Mouse (Mus musculus) spleen, adult 2 months (tissue): ENCODE data around the gene Prrc2c. TPM values are rescaled to one million over a fixed set of nuclear protein-coding genes. Genes with fewer than 3 reads are reported as not detected.

Source experiments
- DNase-seq, 2 experiments: peaks; one replicate each; pipeline versions ENCODE4 v3.0.0 to v3.0.0-alpha.2; 2012 to 2021; ENCODE audit warnings: low spot score in 2 of 2, low read depth in 1 of 2
- H3K27ac ChIP-seq: fragments of 200-500 bp; 2 replicates; pipeline ENCODE4 v1.5.1; 2012; ENCODE audit warnings: low read length, inconsistent platforms; ENCODE audit not compliant: insufficient read depth
- H3K27me3 ChIP-seq: fragments of 200-500 bp; 2 replicates; pipeline ENCODE4 v1.6.1; 2012; ENCODE audit warnings: mild to moderate bottlenecking, moderate library complexity, low read length, inconsistent platforms; ENCODE audit not compliant: control insufficient read depth, insufficient read depth
- H3K36me3 ChIP-seq: fragments of 200-500 bp; 2 replicates; pipeline ENCODE4 v1.6.1; 2012; ENCODE audit warnings: mild to moderate bottlenecking, low read length, inconsistent platforms; ENCODE audit not compliant: control insufficient read depth, insufficient read depth
- H3K4me1 ChIP-seq: fragments of 200-500 bp; 2 replicates; pipeline ENCODE4 v1.6.1; 2011; ENCODE audit warnings: inconsistent platforms; ENCODE audit not compliant: control insufficient read depth, insufficient read depth, insufficient read length
- H3K4me3 ChIP-seq: fragments of 200-500 bp; 2 replicates; pipeline ENCODE4 v1.5.1; 2011; ENCODE audit warnings: mild to moderate bottlenecking, inconsistent platforms; ENCODE audit not compliant: insufficient read depth, insufficient read length; ENCODE audit errors: extremely low read depth
- CTCF ChIP-seq: fragments of 200-500 bp; IDR thresholded peaks from 2 replicates; pipeline ENCODE4 v1.5.1; 2011; ENCODE audit warnings: mild to moderate bottlenecking, inconsistent platforms; ENCODE audit not compliant: insufficient read depth, insufficient read length, insufficient replicate concordance; ENCODE audit errors: extremely low read depth
- POLR2A ChIP-seq: fragments of 200-500 bp; IDR thresholded peaks from 2 replicates; pipeline ENCODE4 v1.6.1; 2011; ENCODE audit warnings: low read depth, low read length, inconsistent platforms
- WGBS: fragments of 180-500 bp; shearing (Covaris S2); methylation state at CpG from one replicate; pipeline ENCODE4 v1.1.7; 2018; 5-methylcytosine and 5-hydroxymethylcytosine counted together
- polyA plus RNA-seq: library from polyadenylated mRNA; depleted of rRNA; stranded (reverse); fragments of >200 nt; gene quantifications from 2 replicates; pipeline ENCODE4 v1.2.3, GENCODE M21; 2012

The Prrc2c gene
- polyA plus RNA-seq, 1 experiment = 43.9 TPM

DNA sequence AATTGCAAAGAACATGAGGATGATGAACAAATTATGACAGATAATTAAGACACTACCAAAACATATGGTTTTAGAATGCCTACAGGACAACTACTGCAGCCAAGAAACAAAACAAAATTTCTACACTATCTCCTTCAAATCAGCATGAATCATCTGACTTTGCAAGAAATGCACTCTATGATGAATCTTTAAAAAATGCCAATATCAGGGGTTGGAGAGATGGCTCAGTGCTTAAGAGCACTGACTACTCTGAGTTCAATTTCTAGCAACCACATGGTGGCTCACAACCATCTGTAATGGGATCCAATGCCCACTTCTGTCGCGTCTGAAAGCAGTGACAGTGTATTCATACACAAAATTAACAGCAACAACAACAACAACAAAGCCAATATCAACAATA lies 46.6 kb downstream of the Prrc2c start:
- DNase-seq = no peak
- Histone ChIP-seq H3K27me3 (no peaks in the 10 kb centered on the region), H3K27ac (no peak overlapping the region), H3K36me3 (peaks cover 42% of the 10 kb centered on the region), H3K4me3 (no peak overlapping the region), H3K4me1 (no peaks in the 10 kb centered on the region)
- WGBS = 88% methylated on average over 2 of the region's 2 CpGs
- no peak for TF ChIP-seq POLR2A
- TF ChIP-seq CTCF = no peak

DNA sequence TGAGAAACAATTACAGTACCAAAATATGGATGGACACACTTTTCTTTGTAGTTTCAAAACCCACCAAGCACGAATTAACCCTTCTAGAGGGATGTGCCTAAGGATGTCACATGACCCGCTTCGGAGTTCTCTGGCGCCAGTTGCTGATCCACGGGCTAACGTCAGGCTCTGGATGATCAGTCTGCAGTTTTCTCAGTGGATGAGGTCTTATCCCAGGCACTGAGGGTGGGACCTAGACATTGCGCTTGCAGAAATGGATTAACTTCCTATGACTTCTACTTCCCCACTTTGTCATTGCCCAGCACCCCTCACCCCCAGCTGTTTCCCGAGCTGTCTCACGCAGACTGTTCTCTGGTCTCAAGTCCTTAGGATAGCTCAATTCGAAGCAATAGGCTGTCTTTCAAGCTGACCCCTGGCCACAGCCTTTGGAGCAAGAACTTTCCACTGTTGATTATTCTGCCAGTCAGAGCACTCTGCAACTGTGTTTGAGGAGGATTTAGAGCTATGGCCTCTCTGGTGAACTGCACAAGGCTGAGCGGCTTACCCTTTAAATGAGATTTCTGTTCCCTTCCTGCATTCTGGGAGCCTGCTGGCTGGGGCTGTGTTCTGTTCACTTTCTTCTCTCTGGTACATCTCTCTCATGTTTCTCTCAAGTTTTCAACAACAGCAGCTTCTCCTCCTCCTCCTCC lies 74.7 kb downstream of the Prrc2c start:
- H3K27ac ChIP-seq = no peak overlapping the region
- WGBS = 7% methylated on average over 11 of the region's 11 CpGs
- no peaks in the 10 kb centered on the region for H3K4me1 ChIP-seq
- no peak for TF ChIP-seq CTCF
- no peak for DNase-seq
- H3K27me3 ChIP-seq = no peaks in the 10 kb centered on the region
- no peak overlapping the region for H3K4me3 ChIP-seq
- H3K36me3 ChIP-seq = peaks cover 2% of the 10 kb centered on the region

DNA sequence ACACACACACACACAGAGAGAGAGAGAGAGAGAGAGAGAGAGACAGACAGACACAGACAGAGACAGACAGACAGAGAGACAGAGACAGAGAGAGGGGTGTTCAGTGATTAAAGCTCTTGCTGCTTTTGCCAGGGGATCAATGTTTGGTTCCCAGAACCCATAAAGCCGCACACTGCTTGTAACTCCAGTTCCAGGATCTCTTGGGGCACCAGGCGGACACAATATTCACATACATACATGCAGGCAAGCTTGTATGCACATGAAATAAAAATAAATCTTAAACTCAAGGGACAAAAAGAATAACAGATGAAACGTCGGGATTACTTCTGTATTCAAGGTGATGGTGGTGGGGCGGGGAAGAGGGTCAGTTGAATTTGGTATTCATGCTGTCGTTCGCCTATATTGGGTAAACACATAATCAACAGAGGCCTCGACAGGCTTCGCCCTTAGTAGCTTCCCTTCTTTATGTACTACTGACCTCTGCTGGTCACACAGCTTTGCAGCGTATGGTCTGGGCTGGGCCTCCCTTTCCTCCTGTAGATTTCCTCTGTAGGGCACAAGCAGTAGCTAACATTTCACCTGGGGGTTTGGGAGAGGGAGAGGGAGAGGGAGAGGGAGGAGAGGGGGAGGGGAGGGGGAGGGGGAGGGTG lies 75.4 kb downstream of the Prrc2c start:
- WGBS = 19% methylated on average over 10 of the region's 10 CpGs

DNA sequence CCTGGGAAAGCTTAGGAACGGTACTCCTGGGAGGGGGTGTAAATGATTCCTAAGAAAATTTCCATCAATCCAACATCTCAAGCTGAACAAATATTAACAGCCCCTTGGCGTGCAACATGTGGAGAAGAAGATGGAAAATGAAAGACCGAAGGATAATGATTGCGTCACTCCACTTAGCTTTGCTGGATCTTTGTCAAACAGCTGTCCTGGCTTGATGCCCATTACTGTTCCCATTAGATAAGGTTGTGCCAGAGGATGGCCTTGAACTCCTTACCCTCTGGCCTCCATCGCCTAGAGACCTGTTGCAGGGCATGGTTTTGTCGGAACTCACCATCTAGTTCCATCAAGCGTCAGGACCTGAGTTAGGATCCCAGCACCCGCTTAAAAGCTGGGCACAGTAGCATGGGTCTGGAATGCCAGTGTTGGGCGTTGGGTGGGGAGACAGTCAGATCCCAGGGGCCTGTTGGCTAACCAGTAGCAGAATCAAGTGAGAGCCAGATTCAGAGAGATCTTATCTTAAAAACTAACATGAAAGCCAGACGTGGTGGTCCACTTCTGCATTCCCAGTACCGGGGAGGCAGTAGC lies 80.0 kb downstream of the Prrc2c start:
- TF ChIP-seq CTCF (no peak), POLR2A (no peak)
- Histone ChIP-seq H3K36me3 (no peaks in the 10 kb centered on the region), H3K27me3 (no peaks in the 10 kb centered on the region), H3K4me1 (no peaks in the 10 kb centered on the region), H3K4me3 (no peak overlapping the region), H3K27ac (no peak overlapping the region)
- 72% methylated on average over 11 of the region's 11 CpGs for WGBS
- no peak for DNase-seq

More for the DNA sequence above, 75.4 kb downstream of the Prrc2c start:
- no peaks in the 10 kb centered on the region for H3K4me1 ChIP-seq
- H3K36me3 ChIP-seq = peaks cover 2% of the 10 kb centered on the region; the same call in 1 of the 2 replicates
- TF ChIP-seq POLR2A (no peak), CTCF (peak; percentile 65; the same call in 1 of the 2 replicates)
- DNase-seq = peak; percentile 25 to 63
- no peak overlapping the region for H3K27ac ChIP-seq
- H3K4me3 ChIP-seq = no peak overlapping the region
- H3K27me3 ChIP-seq = no peaks in the 10 kb centered on the region

DNA sequence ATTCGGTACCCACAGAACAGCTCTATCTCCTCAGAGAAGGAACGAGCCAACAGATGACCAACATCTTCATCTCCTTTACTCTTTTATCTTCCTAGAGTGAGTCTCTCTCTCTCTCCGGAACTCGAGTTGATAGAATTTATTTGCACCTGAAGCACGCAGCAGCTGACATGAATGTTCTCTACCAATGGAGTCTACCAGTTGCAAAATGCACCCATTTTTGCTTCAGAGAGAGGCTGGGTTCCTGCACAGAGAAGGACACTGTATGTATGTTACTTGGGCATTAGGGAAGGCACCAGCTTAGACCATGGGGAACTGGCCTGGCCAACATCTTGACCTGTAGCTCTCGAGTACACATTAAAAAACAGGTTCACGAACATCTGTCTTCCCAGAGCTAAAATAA lies 82.2 kb downstream of the Prrc2c start, which contains the start of gene Myocos:
Gene Myocos, minus strand, starts transcription at position 101 of the 400 bp plus-strand sequence.
- 90% methylated on average over 7 of the region's 7 CpGs for WGBS
- TF ChIP-seq POLR2A = no peak
- no peak for TF ChIP-seq CTCF
- no peak within 1 kb of the TSS for H3K27ac ChIP-seq
- no peaks in the 10 kb centered on the region for H3K27me3 ChIP-seq
- H3K4me3 ChIP-seq = no peak within 1 kb of the TSS
- no peak for DNase-seq
- H3K4me1 ChIP-seq = no peaks in the 10 kb centered on the region
- no peaks in the 10 kb centered on the region for H3K36me3 ChIP-seq

DNA sequence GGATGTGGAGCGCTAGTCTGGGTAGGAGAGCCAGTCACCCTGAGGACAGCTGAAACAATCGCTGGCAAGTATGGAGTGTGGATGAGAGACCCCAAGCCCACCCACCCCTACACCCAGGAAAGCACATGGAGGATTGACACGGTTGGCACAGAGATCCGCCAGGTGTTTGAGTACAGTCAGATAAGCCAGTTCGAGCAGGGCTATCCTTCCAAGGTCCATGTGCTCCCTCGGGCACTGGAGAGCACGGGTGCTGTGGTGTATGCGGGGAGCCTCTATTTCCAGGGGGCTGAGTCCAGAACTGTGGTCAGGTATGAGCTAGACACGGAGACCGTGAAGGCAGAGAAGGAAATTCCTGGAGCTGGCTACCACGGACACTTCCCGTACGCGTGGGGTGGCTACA lies 91.9 kb downstream of the Prrc2c start:
- Histone ChIP-seq H3K27me3 (no peaks in the 10 kb centered on the region), H3K27ac (no peak overlapping the region), H3K36me3 (no peaks in the 10 kb centered on the region), H3K4me1 (no peaks in the 10 kb centered on the region), H3K4me3 (no peak overlapping the region)
- TF ChIP-seq CTCF (no peak), POLR2A (no peak)
- 90% methylated on average over 14 of the region's 14 CpGs for WGBS
- no peak for DNase-seq
